Mouse (Mus musculus) limb, embryonic 14.5 days (tissue): ENCODE data around the gene Mei1. TPM values are rescaled to one million over a fixed set of nuclear protein-coding genes. Genes with fewer than 3 reads are reported as not detected.
A peak's percentile ranks its signal among the peaks of the same experiment; 100 is the strongest.

Experiments
- ATAC-seq: fragments of 200-750 bp; cut with Nextera tagmentation; 2 replicates; pipeline ENCODE4 v1.8.0; 2017; ENCODE audit warnings: low read depth, moderate number of reproducible peaks, moderate TSS enrichment; ENCODE audit not compliant: low FRiP score
- DNase-seq: peaks from one replicate; pipeline ENCODE4 v3.0.0-alpha.2; 2015; ENCODE audit warnings: low spot score
- H3K27ac ChIP-seq: fragments of 300-500 bp; sonication (generic); replicated peaks from 2 replicates; pipeline ENCODE4 v1.5.1; 2014; ENCODE audit warnings: low read depth, mild to moderate bottlenecking, low read length, moderate library complexity, mixed read lengths
- H3K27me3 ChIP-seq: fragments of 300-500 bp; sonication (generic); 2 replicates; pipeline ENCODE4 v1.6.1; 2014; ENCODE audit warnings: low read length, mixed read lengths; ENCODE audit not compliant: control insufficient read depth, insufficient read depth
- H3K36me3 ChIP-seq: fragments of 300-500 bp; sonication (generic); 2 replicates; pipeline ENCODE4 v1.6.1; 2014; ENCODE audit warnings: mild to moderate bottlenecking, low read length, moderate library complexity, mixed read lengths; ENCODE audit not compliant: control insufficient read depth, insufficient read depth
- H3K4me1 ChIP-seq: fragments of 300-500 bp; sonication (generic); 2 replicates; pipeline ENCODE4 v1.6.1; 2014; ENCODE audit warnings: antibody characterized with exemption, low read length, mixed read lengths; ENCODE audit not compliant: control insufficient read depth, insufficient read depth
- H3K4me2 ChIP-seq: fragments of 300-500 bp; sonication (generic); replicated peaks from 2 replicates; pipeline ENCODE4 v1.6.1; 2014; ENCODE audit warnings: low read depth, mild to moderate bottlenecking, low read length, moderate library complexity; ENCODE audit not compliant: severe bottlenecking
- H3K4me3 ChIP-seq: fragments of 300-500 bp; sonication (generic); replicated peaks from 2 replicates; pipeline ENCODE4 v1.5.1; 2014; ENCODE audit warnings: low read length
- H3K9ac ChIP-seq: fragments of 300-500 bp; sonication (generic); 2 replicates; pipeline ENCODE4 v1.6.1; 2014; ENCODE audit warnings: mild to moderate bottlenecking, low read depth, low read length, moderate library complexity; ENCODE audit not compliant: severe bottlenecking
- H3K9me3 ChIP-seq: fragments of 300-500 bp; sonication (generic); 2 replicates; pipeline ENCODE4 v1.6.1; 2016; ENCODE audit warnings: low read length; ENCODE audit not compliant: control insufficient read depth
- POLR2A ChIP-seq: fragments of 200-500 bp; IDR thresholded peaks from 2 replicates; pipeline ENCODE4 v1.8.0; 2012; ENCODE audit warnings: inconsistent platforms, mild to moderate bottlenecking, moderate library complexity, borderline replicate concordance; ENCODE audit not compliant: insufficient read depth, insufficient read length; ENCODE audit errors: extremely low read depth
- WGBS: fragments of 180-500 bp; shearing (Covaris S2); extraction: QIAGEN DNeasy Blood & Tissue Kit; methylation state at CpG from one replicate; pipeline ENCODE4 v1.1.7; 2014; 5-methylcytosine and 5-hydroxymethylcytosine counted together
- polyA plus RNA-seq, 2 experiments: library from polyadenylated mRNA; depleted of rRNA in 1 of 2; stranded (reverse) in 1 of 2; unstranded in 1 of 2; fragments of >200 nt; fragmentation: Nextera tagmentation in 1 of 2; extraction: Ambion mirVana in 1 of 2; gene quantifications; 2 replicates each; pipeline versions ENCODE4 v1.2.1 to v1.2.3; 2012 to 2014

Mei1 gene
- polyA plus RNA-seq, 2 experiments = 0.12 to 0.16 TPM

DNA sequence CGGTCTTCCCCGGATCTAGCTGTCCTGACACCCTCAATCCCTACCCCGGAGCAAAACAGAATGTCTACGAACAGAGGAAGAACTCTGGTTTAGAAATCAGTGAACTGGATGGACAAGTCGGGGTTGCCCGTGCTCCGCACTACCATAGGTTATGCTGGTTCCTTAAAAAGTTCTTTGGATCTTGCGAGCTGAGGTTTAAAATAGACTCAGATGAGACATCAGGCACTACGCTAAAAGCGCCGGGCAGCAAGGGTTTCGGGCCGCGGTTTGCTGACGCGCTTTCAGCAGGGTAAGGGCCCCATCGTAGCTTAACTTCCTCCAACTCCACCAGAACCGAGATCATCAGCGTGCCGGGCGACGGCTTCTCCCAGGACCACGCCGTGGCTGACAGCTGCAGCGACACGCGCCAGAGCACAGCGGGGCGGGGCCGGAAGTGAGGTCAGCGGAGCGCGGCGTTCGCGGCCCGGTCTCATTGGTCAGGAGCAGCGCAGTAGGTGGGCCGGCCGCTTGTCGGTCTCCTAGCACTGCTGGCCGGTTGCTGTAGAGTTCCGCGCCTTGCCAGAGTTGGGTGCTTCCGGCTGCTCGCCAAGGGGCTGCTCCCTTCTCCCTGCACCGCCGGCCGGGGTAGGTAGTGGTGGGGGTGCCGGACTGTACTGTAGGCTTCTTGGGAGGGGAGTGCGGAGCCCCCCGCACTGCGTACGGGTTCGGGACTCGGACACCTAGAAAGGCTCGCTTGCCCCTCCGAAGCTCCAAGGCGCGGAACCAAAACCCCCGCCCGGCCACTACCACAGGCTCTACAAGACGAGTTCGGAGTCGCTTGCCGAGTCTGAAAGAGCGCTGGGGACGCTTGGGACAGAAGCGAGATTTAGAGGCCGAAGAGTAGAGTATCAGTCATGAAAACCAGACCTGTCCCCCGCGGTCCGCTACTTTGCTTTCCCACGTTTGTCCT is 57.9 kb downstream of the Mei1 start, which contains the start of gene Ccdc134:
Gene Ccdc134, plus strand, starts transcription at position 497 of the 949 bp plus-strand sequence.
- H3K36me3 ChIP-seq = no peaks in the 10 kb centered on the region; the same call in 1 of the 2 replicates
- WGBS = under 1% methylated on average over 65 of the region's 74 CpGs
- ATAC-seq (peak; percentile 99), DNase-seq (peak; percentile 96)
- H3K4me1 ChIP-seq = peaks cover 13% of the 10 kb centered on the region
- H3K4me3 ChIP-seq = peak within 1 kb of the TSS; percentile 82
- peak; percentile 53; the same call in 1 of the 2 replicates for TF ChIP-seq POLR2A
- H3K27me3 ChIP-seq = no peaks in the 10 kb centered on the region
- peak within 1 kb of the TSS; percentile 90 for H3K4me2 ChIP-seq
- H3K9me3 ChIP-seq = no peaks in the 10 kb centered on the region
- peak within 1 kb of the TSS; percentile 67 for H3K27ac ChIP-seq
- peak within 1 kb of the TSS; percentile 77 for H3K9ac ChIP-seq

DNA sequence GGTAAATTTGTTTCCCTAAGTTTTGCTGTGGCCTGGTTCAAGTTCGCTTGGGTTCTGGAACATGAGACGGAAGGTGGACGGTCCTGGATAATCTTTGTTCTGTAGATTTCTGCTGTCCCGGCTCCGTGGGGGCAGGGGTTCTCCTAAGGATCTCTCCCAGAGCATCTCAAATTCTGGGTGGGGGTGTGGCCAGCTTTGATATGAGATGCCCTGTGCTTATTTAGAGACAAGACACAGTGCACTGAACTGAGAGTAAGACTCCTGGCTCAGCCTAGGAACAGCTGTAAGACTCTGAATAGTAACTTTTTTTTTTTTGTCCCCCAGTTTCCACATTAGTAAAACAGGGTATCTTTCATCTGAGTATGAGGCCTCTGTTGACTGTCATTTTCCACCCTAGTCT is 58.6 kb downstream of the Mei1 start:
- no peaks in the 10 kb centered on the region for H3K27me3 ChIP-seq
- H3K27ac ChIP-seq = peak overlapping the region; percentile 67; the same call in 1 of the 2 replicates
- no peaks in the 10 kb centered on the region for H3K9me3 ChIP-seq
- H3K36me3 ChIP-seq = no peaks in the 10 kb centered on the region; the same call in 1 of the 2 replicates
- ATAC-seq (no peak), DNase-seq (no peak)
- H3K4me2 ChIP-seq = peak overlapping the region; percentile 90
- H3K9ac ChIP-seq = peak overlapping the region; percentile 77
- H3K4me3 ChIP-seq = peak overlapping the region; percentile 82
- 0% methylated on average over 5 of the region's 5 CpGs for WGBS
- TF ChIP-seq POLR2A = no peak
- H3K4me1 ChIP-seq = peaks cover 13% of the 10 kb centered on the region

DNA sequence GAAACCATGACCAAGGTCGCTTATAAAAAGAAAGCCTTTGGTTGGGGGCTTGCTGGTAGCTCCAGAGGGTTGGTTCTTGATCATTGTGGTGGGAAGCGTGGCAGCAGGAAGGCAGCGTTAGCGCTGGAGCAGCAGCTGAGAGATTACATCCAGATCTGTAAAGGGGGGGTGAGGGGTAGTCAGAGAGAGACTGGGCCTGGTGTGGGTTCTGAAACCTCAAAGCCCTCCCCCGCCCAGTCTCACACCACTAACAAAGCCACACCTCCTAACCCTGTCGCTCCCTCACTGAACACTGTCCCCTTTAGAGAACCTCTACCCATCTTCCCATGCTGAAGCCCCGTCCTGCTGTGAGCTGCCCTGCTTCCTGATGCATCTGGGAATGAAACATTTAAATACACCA is 60.8 kb downstream of the Mei1 start:
- Histone ChIP-seq H3K4me2 (no peak overlapping the region), H3K36me3 (no peaks in the 10 kb centered on the region; the same call in 1 of the 2 replicates), H3K9me3 (no peaks in the 10 kb centered on the region), H3K27ac (no peak overlapping the region), H3K27me3 (no peaks in the 10 kb centered on the region), H3K9ac (no peak overlapping the region), H3K4me3 (no peak overlapping the region), H3K4me1 (peaks cover 13% of the 10 kb centered on the region)
- no peak for DNase-seq
- no peak for TF ChIP-seq POLR2A
- 64% methylated on average over 6 of the region's 7 CpGs for WGBS
- ATAC-seq = no peak

- DNase-seq (no peak), ATAC-seq (peak; percentile 85)
- Histone ChIP-seq H3K27ac (no peak overlapping the region), H3K4me2 (no peak overlapping the region), H3K36me3 (peaks cover 3% of the 10 kb centered on the region; the same call in 1 of the 2 replicates), H3K4me3 (no peak overlapping the region), H3K27me3 (no peaks in the 10 kb centered on the region), H3K9ac (no peak overlapping the region), H3K4me1 (no peaks in the 10 kb centered on the region), H3K9me3 (no peaks in the 10 kb centered on the region)
- no peak for TF ChIP-seq POLR2A
- WGBS = 73% methylated on average over 4 of the region's 4 CpGs
Observed at GRCm38 (mm10) chr15:82135372-82135771, 65.6 kb downstream of the Mei1 start.

DNA sequence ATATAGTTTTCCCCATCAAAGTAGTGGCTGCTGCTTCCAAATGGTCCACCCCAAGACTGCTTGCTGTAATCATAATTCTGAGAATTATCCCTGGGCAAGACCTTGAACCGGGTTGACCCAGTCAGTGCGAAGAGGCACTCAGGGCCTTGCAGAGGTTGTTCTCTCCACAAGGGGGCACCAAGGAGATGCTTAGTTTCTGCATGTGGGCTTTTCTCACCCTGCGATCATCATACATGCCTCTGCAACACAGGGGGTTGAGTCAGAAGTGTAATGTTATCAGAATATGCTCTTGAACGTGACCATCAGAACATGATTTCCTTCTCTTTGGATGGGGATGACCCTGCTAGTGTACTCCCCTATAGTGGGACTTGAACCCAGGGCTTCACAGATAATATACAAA is 68.8 kb downstream of the Mei1 start:
- ATAC-seq (no peak), DNase-seq (peak; percentile 72)
- Histone ChIP-seq H3K4me1 (no peaks in the 10 kb centered on the region), H3K4me3 (no peak overlapping the region), H3K9ac (no peak overlapping the region), H3K9me3 (no peaks in the 10 kb centered on the region), H3K27me3 (no peaks in the 10 kb centered on the region), H3K36me3 (peaks cover 12% of the 10 kb centered on the region), H3K4me2 (no peak overlapping the region), H3K27ac (no peak overlapping the region)
- WGBS = 71% methylated on average over 4 of the region's 4 CpGs
- no peak for TF ChIP-seq POLR2A
